Mouse (Mus musculus) forelimb bud, embryonic 11.5 days (tissue): ENCODE measurements around the gene Fbh1.
A peak's percentile ranks its signal among the peaks of the same experiment; 100 is the strongest.

Experiments
- DNase-seq: peaks from one replicate; pipeline ENCODE4 v3.0.0-alpha.2; 2012; ENCODE audit warnings: low read depth, low spot score

Gene Fbh1

DNA sequence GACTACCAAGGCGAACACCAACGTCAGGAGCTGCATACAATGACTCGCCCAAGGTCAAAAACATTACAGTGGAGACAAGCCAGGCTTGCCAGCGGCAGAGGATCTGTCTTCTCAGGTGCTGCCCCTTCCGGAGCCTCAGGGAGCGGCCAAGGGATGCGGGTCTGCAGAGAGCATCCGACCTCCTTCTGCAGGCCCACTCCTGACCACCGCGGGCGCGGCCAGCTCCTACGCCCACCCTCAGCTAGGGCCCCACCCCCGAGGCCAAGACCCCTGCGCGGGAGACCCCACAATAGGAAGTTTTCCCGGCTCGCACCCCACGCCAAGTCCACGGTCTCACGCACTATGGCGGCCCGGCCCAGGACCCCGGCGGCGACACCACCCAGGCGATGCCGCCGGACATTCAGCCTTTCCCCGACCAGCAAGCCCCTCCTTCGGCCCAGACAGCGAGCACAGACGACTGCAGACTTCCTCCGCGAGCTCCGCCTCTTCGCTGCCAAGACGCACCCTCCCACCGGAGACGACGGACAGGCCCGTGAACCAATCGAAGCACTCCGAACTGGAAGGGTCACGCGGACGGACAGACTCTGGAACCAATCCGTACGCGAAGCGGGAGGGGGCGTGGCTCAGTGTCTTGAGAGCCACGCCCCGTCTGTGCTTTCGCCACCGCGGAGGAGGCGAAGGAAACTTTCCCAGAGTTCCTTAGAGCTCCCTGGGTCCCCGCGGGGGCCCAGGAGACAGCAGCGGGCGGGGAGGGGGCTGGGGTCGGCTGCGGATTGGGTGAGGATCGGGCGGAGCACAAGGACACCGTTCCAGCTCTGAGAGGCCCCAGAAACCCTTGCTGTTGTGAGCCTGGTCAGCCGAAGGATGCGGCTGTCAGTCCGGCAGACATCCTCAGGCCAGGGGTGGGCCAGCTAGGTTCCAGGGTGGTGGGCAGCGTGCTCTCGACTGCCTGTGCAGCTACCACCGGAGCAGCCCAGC, at the start of gene Fbh1, which contains the start of gene Ankrd16:
Gene Fbh1 (minus strand): TSS at position 492 of the 978 bp plus-strand sequence.
Gene Ankrd16 (plus strand): TSS at position 786 of the 978 bp plus-strand sequence.
- DNase-seq = peak; percentile 100

DNA sequence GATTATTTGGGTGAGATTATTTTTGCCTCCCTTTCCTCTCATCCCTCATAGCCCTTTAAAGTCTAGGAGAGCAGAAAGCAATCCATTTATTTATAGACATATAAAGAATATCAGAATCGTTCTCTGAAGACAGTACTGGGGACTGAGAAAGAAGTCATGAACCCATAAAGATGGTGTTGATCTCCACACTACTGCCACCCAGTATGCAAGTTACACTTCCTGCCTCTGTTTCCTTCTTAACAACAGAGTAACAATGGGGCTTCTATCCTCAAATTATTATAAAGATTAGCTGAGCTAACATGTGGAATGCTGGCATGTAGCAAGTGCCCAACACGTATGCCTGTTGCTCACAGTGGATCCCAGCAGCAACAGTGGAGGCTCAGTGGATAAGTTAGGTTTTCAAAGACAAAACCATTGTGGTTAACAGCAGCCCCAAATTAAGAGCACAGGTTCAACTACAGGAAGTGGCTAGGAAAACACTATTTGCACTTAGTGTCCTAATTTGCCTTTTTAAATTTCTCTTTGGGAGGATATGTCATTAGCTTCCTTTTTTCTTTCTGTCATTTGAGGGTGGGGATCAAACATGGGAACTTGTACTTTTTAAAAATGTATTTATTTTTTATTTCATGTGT, 24.0 kb upstream of the Fbh1 start:
- no peak for DNase-seq

DNA sequence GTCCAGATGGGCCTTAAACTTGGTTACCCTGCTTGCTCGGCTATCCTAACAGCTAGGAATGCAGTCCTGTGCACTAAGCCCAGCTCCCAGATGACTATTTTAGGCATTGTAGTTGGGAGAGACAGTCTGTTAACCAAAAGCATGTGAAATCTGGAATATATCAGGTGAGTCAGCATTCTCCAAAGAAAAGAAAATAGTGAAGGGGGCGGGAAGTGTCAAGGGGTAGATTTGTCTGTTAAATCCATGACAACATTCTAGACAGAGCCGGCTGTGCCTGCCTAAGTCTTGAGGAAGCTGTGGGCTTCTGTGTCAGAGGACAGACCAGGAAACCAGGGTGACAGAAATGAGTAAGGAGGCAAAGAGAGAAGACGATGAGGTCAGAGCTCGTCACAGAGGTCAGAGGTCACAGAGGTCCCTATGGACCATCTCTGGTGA, 20.6 kb upstream of the Fbh1 start:
- peak; percentile 18 for DNase-seq

DNA sequence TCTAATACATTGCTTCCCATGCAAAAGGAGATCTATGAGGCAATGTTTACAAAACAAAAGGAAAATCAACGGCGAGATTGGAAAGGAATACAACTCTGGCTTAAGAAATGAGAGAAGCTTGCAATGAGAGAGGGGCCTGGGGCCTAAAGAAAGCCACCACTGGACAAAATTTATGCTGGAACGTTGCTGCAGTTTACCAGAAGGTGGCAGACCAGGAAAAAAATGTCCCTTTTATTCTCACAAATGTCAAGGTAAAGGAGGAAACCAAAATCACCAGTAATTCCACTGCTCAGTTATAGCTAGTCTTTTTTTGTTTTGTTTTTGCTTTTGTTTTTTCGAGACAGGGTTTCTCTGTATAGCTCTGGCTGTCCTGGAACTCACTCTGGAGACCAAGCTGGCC, 17.3 kb upstream of the Fbh1 start:
- DNase-seq = no peak

DNA sequence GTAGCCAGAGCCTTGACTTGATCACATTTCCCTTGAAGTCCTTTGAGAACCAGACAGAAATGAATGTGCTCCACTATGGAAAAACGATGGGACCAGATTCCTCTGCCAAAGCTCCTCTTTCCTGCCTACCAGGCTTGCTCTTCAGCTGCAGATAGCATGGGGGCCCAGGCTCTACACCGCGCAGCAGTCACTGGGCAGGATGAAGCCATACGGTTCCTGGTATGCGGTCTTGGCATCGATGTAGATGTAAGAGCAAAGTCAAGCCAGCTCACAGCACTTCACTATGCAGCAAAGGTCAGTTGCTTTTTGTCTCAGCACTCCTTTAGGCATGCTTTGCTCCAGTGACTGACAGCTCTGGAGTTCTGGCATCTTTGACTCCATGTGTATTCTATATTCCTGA, 6.8 kb upstream of the Fbh1 start:
- DNase-seq = no peak

DNA sequence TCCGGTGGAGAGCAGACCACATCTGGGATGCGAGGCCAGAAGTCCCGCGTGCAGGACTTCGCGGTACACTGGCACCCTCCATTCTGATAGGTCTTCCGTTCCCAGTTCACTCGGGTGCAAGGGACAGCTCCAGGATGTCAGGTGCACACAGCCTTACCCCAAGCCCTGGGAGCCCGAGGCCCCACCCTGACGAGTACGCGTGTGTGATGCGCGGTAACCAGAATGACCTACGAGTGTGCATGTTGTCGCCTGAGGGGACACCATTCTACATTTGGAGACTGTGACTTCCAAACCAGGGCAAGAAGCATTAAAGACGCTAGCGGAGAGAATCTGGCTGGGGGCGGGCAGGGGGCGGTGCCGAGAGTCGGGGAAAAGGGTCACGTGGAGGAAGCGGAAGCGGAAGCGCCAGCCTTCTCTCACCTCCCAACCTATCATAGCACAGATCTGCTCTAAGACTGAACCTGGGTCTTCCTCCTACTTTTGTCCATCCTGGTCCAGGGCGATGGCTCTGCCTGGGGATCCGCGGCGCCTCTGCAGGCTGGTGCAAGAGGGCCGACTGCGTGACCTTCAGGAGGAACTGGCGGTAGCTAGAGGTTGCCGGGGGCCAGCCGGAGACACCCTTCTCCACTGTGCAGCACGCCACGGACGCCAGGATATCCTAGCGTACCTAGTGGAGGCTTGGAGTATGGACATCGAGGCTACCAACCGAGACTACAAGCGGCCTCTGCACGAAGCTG, 873 bp upstream of the Fbh1 start:
- peak; percentile 88 for DNase-seq

DNA sequence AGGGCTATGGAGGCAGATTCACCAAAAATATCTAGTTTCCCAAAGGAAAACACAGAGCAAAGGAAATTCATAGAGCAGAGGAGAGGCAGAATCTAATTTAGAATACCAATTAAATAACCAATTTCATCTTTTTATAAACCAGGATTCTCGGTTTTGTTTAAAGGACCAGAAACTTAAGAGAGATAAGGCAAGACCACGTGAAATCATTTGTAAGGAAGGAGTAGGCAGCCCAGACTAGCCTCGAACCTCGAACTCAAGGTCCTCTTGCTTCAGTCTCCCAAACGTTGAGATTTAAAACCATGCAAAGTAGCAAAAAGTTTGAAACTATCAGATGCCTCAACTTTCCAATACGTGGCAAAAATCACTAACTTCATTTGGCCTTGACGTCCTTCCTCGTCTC, 967 bp downstream of the Fbh1 start:
- DNase-seq = no peak

DNA sequence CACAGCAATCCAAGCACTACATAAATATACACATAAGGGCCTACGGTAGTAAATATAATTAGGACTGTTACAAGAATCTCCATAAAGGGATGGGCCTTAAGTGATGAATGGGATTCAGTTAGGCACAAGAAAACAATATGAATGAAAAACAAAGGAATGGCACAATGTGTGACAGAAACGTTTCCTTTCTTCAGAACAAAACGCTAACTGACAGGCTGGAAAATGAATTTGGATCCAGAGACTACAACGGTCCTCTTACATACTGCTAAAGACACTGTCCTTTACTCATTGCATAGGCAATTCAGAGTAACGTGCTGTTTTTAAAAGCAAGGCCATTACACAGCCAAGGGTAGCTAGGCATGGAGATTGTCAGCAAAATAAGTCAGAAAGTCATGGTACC, 2.3 kb downstream of the Fbh1 start:
- no peak for DNase-seq

DNA sequence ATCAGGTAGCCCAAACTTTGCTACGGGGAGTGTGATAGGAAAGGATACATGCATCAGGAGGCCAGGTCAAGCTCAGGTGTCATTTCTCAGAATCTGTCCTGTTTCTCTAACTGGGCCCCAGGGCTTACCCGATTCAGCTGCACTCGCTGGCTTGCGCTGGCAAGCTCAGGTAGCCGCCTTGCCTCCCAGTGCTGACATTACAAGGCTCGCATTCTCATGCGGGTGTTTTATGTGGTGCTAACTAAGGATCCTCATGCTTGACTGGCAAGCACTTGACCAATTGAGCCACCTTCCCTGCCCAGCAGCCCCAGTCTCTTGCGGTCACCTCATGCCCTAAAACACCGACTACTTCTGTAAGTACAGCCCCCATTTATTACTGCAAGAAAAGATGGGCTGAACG, 3.0 kb downstream of the Fbh1 start:
- no peak for DNase-seq

DNA sequence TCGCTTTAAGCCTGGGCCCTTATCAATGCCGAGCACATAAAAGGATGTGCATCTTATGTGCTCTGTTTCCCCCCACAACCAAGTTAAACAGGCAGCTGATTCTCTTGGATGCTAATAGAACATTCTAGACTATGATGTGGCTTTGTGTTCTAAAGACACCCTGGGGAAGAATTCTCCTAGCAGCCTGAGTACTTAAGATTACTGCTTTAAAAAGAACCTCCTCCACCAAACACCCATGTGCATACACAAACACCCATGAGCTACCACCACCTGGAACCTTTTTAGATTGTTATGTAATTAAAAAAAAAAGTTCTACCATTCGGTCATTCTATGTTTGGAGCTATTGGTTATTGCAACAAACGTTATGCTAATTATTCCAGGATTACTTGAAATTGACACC, 5.0 kb downstream of the Fbh1 start:
- DNase-seq = no peak

DNA sequence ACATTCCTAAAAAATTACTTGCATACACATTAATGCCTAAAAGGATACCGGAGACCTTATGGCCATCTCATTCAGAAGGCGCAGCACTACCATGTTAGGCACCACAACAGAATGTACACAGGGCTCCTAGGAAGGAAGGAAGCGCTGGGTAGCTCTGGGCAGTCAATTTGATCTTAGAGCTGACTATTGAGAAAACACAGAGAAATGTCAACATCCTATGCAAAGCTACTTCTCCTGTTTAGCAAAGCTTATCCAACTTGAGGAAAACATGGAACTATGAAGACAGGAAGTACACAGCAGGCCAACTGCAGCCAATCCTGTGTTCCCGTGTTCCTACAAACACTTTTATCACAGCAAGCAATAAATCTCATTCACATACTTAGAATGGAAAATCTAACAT, 5.7 kb downstream of the Fbh1 start:
- DNase-seq = no peak

DNA sequence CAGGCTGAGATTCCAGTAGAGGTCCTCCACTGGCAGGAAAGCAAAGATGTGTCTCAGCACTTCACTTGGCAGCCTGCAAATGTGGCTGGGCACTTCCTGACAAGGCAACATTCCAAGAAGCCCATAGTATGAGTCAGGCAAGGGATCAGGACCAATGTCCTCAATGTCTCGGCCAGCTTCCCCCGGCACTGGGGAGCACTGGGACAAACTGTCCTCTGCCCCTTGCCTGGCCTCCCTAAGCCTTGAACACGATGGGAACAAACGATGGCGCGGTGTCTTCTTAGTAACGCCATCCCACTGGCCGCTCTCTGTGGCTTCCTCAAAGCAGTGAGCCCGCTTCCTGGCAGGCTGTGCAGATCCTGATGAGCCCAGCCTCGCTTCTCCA, 10.2 kb downstream of the Fbh1 start:
- no peak for DNase-seq

DNA sequence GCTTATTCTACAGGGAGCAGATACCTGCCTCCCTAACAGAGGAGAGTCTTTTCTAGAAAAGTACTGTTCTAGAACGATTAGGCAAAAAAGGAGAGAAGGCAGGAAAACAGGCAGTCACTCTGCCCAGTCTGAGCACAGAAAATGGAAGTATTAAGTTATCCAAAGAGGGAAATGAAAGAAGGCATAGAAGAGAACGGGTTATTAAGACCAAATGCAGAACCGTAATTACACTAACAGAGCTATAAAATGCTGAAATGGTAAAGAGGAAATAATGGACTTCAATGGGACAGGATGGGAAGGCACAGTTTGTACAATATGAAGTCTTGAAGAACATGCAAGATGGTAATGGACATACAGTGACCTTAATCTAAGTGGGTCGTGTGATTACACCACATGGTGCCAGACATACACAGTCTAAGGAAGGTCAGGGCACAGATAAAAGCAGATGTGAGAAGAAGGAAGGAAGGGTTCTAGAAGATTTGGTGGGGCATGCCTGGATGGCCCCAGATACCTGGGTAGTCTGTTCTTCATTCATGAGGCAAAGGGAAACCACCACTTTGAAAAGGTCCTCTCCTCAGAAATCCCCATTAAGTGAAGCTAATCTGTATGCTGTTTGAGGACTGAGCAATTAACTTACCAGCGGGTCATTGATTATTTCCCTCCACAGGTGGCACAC, 10.8 kb downstream of the Fbh1 start:
- DNase-seq = no peak

DNA sequence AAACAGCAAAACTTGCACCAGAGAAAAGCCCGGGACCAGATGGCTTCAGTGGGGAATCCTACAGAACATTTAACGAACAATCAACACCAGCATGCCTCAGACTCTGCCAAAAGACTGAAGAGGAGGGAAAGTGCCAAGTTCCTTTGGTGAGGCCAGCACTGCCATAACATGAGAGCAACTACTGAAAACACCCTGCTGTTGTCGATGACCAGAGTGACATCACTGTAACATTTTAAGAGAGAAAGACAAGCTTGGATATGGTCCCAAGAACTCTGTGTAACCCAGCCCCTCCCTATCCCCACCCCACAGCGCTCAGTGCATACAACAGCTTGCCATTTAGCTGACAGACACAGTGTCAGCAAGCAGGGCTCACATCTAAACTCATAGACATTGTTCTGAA, 11.7 kb downstream of the Fbh1 start:
- DNase-seq = no peak

DNA sequence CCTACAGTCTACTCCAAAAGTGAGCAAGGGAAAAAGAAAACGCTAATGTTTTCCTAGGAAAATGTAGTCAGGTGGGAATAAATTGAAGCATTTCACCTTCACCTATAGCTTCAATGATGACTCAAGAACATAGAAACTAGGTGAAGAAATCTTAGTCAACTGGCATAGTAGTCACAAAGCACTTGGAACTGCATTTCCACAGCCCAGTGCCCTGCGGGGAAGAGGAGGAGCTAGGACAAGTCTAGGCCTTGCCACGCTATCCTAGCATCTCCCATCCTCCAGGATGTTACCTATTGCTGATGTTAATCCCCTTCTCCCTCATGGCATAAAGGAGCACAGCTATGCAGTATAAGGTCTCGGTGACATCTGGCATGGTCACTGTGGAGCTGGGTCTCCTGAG, 14.8 kb downstream of the Fbh1 start:
- DNase-seq = no peak

DNA sequence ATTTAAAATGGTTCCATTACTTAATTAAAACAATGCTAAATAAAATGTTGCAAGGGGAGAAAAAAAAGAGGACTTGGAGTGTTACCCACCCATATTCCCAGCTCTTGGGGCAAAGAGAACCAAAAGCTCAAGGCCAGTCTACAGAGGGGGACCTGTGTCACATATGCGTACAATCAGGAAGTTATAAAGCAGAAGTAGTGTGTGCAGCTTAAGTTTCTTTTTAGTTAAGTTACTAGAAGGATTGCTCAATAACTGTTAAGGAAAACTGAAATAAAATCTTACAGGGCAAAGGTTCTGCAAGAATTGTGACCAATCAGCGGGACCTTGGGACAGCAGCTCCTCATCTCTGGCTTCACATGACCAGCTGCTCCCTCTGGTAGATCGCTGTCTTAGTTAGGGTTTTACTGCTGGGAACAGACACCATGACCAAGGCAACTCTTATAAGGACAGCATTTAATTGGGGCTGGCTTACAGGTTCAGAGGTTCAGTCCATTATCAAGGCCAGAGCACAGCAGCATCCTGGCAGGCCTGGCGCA, 37.8 kb downstream of the Fbh1 start:
- no peak for DNase-seq

DNA sequence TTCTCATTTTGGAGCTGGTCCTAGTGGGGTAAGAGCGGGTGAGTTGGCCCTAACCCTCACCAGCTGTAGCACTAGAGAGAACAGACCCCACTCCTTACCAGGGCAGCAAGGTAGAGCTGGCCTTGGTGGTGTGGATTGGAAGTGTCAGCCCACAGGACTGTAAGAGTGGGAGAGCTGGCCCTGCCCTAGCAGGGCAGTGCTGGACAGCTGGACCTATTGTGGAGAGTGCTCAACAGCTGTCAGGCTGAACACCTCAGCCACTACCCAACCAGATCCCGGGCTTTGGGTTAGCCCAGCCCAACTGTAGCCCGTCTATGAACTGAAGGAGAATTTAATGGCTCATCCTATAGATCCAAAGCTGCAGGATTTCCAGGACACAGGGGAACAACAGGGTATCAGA, 38.6 kb downstream of the Fbh1 start:
- DNase-seq = no peak

DNA sequence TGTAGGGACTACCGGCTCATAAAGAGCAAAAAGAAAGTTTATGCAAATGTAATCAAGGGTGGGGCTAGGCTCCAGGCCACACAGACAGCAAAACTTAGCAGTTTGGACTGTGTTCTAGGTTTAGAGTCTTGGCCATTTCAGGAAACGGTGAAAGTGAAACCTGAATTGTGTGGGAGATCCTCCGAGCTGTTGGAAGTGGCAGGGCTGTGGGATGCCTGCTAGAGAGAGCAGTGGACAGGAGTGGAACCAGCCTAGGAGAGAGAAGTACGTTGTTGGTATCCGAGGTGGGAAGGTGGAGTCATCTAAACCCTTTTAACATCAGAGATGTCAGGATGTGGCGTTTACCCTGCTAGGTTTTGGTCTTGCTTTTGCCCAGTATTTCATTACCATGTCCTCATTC, 41.5 kb downstream of the Fbh1 start:
- no peak for DNase-seq

DNA sequence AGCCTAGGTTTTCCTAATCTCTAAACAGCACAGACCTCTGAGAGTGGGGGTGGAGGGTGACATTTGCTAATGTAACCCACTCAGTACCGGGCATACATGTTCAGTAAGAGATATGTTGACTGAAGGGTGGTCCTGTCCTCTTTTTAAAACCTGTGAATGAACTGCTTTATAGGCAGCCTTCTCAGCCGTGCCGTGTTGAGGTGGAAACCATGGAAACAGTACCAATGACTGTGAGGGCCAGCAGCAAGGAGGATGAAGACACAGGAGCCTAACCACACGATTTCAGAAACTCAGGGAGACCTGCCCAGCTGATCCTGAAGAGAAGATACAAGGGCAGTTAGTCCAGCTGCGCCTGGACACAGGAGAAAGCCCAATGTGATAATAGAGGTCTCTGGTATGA, 44.4 kb downstream of the Fbh1 start:
- DNase-seq = no peak

DNA sequence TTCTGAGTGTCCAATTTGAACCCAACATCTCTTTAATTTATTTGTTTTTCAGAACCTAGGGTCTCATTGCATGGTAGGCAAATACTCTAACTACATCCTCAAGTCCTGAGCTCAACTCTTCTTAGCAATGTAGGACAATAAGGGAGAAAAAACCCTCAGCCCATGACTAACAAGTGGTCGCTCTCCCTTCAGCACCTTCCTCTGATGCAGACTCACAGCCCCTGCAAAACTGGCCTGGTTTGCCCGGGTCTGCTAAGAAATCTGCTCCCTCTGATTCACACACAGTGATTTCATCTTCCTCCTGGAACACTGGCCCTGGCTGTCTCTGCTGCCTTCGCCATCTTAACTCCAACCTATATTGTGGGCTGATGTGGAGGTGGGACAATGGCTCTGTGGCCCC, 48.3 kb downstream of the Fbh1 start:
- DNase-seq = peak; percentile 31

DNA sequence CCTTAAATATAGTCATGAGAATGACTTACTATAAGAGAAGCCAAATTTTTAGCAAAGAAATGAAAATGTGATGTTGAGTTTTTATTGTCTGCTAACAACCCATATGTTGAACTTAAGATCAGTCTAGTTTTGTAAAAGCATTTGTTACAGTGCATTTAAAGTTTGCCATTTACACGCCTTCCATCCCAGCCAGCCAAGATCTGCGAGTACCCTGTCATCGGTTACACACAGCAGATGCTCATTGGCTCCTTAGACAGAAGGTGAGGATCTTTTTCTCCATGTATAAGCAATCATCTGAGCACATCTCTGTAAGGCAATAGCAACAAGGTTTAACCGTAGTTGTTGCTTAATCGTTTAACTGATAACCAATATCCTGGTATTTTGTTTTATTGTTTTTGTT, 49.8 kb downstream of the Fbh1 start:
- DNase-seq = no peak
